Mouse (Mus musculus): ENCODE measurements around the gene Doc2a.

Doc2a gene

GRCm38 (mm10) chr7:126823940-126824339, 23.3 kb upstream of the Doc2a start:
- DNase-seq, result no peak

- DNase-seq, result no peak
These were observed 21.8 kb upstream of the Doc2a start for GRCm38 (mm10) chr7:126825403-126825802.

- DNase-seq, result no peak
These were observed 21.3 kb upstream of the Doc2a start for GRCm38 (mm10) chr7:126825952-126826351.

- no peak for DNase-seq
These were observed 15.7 kb upstream of the Doc2a start, which contains the start of gene 4930451I11Rik for GRCm38 (mm10) chr7:126831539-126831938. Gene 4930451I11Rik (minus strand): TSS chr7:126831639.

- DNase-seq, result peak; percentile 78 to 86
These were observed 15.1 kb upstream of the Doc2a start for GRCm38 (mm10) chr7:126832036-126832598.

- DNase-seq, result no peak
These were observed 13.9 kb upstream of the Doc2a start for GRCm38 (mm10) chr7:126833294-126833693.

- no peak for DNase-seq
These were observed 3.9 kb upstream of the Doc2a start for GRCm38 (mm10) chr7:126843276-126843675.

GRCm38 (mm10) chr7:126845516-126845915, 1.7 kb upstream of the Doc2a start:
- no peak for DNase-seq

GRCm38 (mm10) chr7:126847421-126848398, 494 bp downstream of the Doc2a start:
- no peak for DNase-seq

- DNase-seq, result no peak
These were observed 1.6 kb downstream of the Doc2a start for GRCm38 (mm10) chr7:126848794-126849193.

GRCm38 (mm10) chr7:126850161-126850560, 2.9 kb downstream of the Doc2a start:
- no peak for DNase-seq

GRCm38 (mm10) chr7:126851192-126851591, 4.0 kb downstream of the Doc2a start:
- peak in 1 of 2 experiments; percentile 19 for DNase-seq

GRCm38 (mm10) chr7:126853454-126853853, 6.2 kb downstream of the Doc2a start:
- peak in 1 of 2 experiments; percentile 36 for DNase-seq

GRCm38 (mm10) chr7:126855641-126856040, 8.4 kb downstream of the Doc2a start:
- no peak for DNase-seq

- DNase-seq, result peak in 1 of 2 experiments; percentile 72
These were observed 9.7 kb downstream of the Doc2a start for GRCm38 (mm10) chr7:126856741-126857420.

GRCm38 (mm10) chr7:126860987-126861386, 13.8 kb downstream of the Doc2a start:
- no peak for DNase-seq

GRCm38 (mm10) chr7:126861429-126862130, 14.4 kb downstream of the Doc2a start, which contains the start of gene Hirip3:
Gene Hirip3 (plus strand): TSS chr7:126861972.
- peak; percentile 96 for DNase-seq

- peak; percentile 93 to 94 for DNase-seq
These were observed 15.1 kb downstream of the Doc2a start, which contains the start of gene Ino80e for GRCm38 (mm10) chr7:126862147-126862784. Gene Ino80e (minus strand): TSS chr7:126862377.

- DNase-seq, result no peak
These were observed 16.6 kb downstream of the Doc2a start for GRCm38 (mm10) chr7:126863791-126864190.

- DNase-seq, result no peak
These were observed 20.3 kb downstream of the Doc2a start for GRCm38 (mm10) chr7:126867534-126867933.

GRCm38 (mm10) chr7:126868003-126868402, 20.8 kb downstream of the Doc2a start:
- peak in 1 of 2 experiments; percentile 59 for DNase-seq

Measured in lung, postnatal 4 days (tissue).